Mouse (Mus musculus) lung, postnatal 0 days (tissue): ENCODE results near the gene Prpf3.

Source experiments
- CTCF ChIP-seq: IDR thresholded peaks from 2 replicates; pipeline ENCODE4 v1.5.1; 2016; ENCODE audit warnings: antibody characterized with exemption, mild to moderate bottlenecking
- EP300 ChIP-seq: IDR thresholded peaks from 2 replicates; pipeline ENCODE4 v1.6.1; 2016; ENCODE audit warnings: antibody characterized with exemption, mild to moderate bottlenecking, control low read depth

DNA sequence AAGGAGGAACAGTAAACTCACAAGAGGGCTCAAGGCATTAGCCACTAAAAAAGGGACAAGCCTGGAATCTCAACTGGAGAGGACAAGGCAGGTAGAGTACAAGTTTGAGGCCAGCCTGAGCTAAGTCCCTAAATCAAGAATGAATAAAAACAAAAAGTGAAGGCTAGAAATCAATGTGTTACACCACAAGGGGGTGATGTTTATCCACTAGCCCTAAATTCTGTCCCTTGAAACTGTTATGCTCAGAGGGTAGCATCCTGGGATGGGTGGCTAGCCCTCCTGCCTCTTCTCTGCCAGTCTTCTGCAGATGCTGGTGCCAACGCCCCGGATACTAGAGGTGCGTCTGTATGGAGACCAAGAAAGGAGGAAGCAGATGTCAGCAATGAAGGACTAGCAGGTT lies 4.6 kb upstream of the Prpf3 start:
- TF ChIP-seq CTCF (peak; percentile 48), EP300 (no peak)
